Mouse (Mus musculus) embryonic fibroblast, embryonic 13.5 days (primary cell): ENCODE measurements at regions not wholly inside any gene's neighbourhood (a gene's known extent, or its start where the extent isn't known, plus 50 kb on each side); places are given as distances from the start of the nearest gene placed in this dataset.

Experiments used
- CTCF ChIP-seq: IDR thresholded peaks from 2 replicates; pipeline ENCODE4 v1.5.1; 2011; ENCODE audit warnings: mild to moderate bottlenecking, control low read depth, low read length, moderate library complexity, borderline replicate concordance; ENCODE audit not compliant: insufficient read depth
- POLR2A ChIP-seq: IDR thresholded peaks from 2 replicates; pipeline ENCODE4 v1.6.1; 2011; ENCODE audit warnings: low read depth, mild to moderate bottlenecking, control low read depth, low read length, moderate library complexity

- no peak for TF ChIP-seq CTCF
- no peak for TF ChIP-seq POLR2A
Observed at GRCm38 (mm10) chr6:101874894-101875293, 497.2 kb upstream of the Pdzrn3 start.
